Mouse (Mus musculus): ENCODE measurements around the gene Gm10490.
"Not testable (repeated sequence)": the region's sequence is repeated elsewhere in the genome, so short reads cannot be mapped to it uniquely, and the experiment has no call there.

Gm10490 gene

DNA sequence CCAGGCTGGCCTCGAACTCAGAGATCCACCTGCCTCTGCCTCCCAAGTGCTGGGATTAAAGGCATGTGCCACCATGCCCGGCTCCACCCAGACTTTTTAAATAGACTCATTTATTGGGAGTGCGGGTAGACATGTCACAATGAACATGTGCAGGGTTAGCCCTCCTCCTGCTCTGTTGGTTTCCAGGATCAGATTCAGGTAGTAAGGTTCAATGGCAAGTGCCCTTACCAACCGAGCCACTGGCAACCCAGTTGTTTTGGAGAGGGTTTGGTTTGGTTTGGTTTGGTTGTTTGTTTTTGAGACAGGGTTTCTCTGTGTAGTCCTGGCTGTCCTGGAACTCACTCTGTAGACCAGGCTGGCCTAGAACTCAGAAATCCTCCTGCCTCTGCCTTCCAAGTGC, at the start of gene Gm10490:
Gene Gm10490 (plus strand): TSS at position 301 of the 400 bp plus-strand sequence.
- not testable (repeated sequence) for DNase-seq (ENCODE audit: low spot score)

DNA sequence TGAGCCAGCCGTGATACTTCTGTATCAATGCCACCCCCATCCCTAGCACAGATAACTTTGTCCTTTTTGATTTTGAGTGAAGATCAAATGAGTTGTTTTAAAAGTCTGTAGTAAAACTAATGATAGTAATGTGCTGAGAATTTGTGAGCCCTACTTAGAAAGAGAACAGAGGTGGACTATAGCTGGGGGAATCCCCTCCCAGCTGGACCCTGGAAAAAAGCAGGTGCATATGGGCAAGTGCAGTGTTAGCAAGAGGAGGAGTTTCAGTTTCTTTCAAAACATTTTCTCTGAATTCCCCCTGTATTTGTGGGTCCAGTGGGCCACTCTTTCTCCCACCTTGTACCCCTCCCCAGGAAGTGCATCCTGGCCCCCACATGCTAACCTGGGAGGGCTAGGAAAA, 46.2 kb upstream of the Gm10490 start:
- no peak for DNase-seq (ENCODE audit: low spot score)

GRCm38 (mm10) chrX:7864551-7864950, 44.8 kb upstream of the Gm10490 start:
- DNase-seq (ENCODE audit: low spot score), result no peak

DNA sequence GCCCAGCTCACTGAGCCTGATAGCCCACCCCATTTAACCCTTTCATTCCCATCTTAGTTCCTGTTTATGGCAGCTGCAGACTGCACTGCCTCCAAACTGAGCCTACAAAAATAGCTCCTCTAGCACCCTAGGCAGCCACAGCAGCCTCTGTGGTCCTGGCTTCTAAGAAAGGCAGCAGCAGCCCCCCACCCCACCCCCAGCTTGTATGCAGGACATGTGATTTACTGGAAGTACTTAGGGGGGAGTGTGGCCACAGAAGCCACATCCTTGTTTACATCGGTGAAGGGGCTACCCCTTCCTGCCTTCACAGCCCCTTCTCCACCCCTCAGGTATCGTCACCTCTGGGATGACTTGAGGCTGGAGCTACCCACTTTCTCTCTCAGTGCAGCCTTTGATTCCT, 44.0 kb upstream of the Gm10490 start:
- DNase-seq (ENCODE audit: low spot score), result no peak

GRCm38 (mm10) chrX:7865786-7866185, 43.6 kb upstream of the Gm10490 start:
- no peak for DNase-seq (ENCODE audit: low spot score)

- DNase-seq (ENCODE audit: low spot score), result no peak
Measured at GRCm38 (mm10) chrX:7867141-7867540, 42.2 kb upstream of the Gm10490 start.

- no peak for DNase-seq (ENCODE audit: low spot score)
Measured at GRCm38 (mm10) chrX:7868506-7868905, 40.8 kb upstream of the Gm10490 start.

GRCm38 (mm10) chrX:7869826-7870225, 39.5 kb upstream of the Gm10490 start:
- no peak for DNase-seq (ENCODE audit: low spot score)

DNA sequence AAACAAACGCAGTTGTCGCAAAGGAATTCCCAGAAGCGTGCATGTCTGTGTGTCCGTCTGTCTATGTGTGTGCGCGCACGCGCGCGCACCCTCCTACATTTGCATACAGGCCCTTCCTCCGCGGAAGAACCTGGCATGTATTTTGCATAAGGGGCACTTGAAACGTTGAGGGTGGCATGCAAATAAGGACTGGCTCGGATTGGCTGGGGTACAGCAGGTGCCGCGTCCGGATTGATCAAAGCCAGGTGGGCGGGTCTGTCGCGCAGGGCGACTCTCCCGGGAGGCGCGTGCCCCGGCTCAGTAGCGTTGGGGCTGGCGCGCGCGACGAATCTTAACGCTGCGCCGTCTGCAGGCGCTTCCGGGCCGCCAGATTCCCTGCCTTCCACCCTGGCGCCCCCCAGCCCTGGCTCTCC, 31.3 kb upstream of the Gm10490 start, which contains the start of gene Pim2:
Gene Pim2 (plus strand): TSS at position 256 of the 413 bp plus-strand sequence.
- peak; percentile 87 for DNase-seq (ENCODE audit: low spot score)

DNA sequence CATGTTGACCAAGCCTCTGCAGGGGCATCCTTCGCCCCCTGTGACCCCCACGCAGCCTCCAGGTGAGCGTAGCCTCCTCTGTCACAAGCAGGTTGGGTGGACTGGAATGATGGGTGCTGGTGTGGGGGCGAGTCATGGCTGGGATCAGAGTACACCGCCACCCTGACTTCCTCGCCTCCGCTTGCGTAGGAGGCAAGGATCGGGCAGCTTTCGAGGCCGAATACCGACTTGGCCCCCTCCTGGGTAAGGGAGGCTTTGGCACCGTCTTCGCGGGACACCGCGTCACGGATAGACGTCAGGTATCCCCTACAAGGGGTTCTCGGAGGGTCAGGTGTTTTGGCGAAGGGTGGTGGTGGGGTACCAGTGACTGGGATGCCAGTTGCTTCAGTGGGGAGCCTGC, 30.8 kb upstream of the Gm10490 start:
- no peak for DNase-seq (ENCODE audit: low spot score)

DNA sequence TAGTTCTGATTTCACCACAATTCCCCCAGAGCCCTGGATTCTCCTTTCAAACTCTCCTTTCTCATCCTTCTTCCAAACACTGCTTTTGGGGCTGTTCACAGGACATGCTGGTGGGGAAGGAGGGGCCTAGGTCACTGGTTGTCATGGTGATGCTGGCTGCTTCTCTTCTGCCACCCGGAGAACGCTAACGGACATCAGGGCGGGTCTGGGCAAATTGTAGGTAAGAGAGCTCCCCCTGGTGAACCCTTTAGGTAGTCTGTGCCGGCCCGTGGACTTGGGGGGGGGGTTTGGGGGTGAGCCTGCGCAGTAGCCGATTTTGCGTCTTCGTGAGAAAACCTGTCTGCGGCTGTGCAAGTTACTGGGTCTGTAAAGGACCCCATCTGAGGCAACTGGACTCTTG, 29.5 kb upstream of the Gm10490 start:
- peak; percentile 84 for DNase-seq (ENCODE audit: low spot score)

GRCm38 (mm10) chrX:7883841-7884567, 25.3 kb upstream of the Gm10490 start, which contains the start of gene Slc35a2:
Gene Slc35a2 (plus strand): TSS chrX:7884028.
- peak; percentile 89 for DNase-seq (ENCODE audit: low spot score)

DNA sequence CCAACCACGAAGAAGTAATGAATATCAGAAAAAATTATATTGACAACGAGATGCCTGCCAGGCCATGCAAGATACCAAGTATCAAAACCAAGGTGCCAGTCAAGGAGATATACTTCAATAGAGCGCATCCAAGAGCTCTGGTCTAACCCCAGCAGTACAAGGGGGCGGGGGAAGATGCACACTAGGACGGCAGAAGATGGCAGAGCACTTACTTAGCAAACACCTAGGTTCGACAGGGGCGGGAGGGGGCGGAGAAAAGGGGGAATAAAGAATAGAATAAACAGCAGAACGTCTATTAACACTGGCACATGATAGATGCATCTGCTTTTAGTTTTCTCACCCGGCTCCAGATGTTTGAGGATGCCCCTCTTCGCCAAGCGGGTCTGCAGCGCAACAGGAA, 11.1 kb upstream of the Gm10490 start:
- DNase-seq (ENCODE audit: low spot score), result no peak

DNA sequence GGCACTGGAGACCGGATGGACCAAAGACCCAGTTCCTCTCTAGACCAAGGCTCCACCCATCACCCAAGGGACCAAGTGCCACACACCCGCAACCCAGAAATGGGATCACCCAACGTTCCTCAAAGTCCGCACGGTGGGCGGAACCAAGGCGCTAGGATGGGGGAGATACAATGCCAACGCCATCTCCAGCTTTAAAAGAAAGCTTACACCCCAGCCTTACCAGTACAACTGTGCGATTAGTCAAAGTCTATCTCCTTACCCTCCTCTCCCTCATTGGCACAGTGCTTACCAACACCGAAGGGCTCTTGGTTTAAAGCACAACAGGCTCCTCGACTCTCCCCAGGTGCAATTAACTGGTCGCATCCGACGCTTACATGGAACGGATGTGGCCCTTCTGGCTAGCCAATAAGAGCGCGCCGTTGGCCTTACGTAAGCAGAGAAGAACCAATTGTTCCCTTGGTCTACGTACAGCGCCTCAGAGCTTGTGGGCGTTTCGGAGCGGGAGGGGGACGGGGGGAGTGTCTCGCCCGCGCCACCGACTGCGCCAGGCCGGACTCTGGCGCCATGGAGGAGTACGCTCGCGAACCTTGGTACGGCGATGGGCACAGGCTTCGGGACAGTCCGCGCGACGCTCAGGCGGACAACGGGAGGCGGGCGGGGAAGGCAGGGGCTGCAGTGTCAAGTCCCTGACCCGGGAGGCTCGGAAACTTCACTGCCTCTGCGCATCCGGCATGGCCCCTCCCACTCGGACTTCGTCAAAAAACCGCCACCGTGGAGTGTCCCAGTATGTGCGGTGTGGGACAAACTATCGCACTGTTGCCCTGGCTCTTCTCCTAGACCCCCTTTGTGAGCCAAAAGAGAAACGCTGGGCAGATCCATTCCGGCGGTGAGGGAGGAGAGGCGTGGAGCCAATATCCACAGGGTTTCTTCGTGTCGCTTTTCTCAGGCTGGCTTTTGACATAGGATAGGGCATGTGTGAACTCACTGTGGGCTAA, 10.2 kb upstream of the Gm10490 start, which contains the start of the genes Pqbp1 and Timm17b:
Gene Pqbp1 (minus strand): TSS at position 390 of the 995 bp plus-strand sequence.
Gene Timm17b (plus strand): TSS at position 478 of the 995 bp plus-strand sequence.
- peak; percentile 96 for DNase-seq (ENCODE audit: low spot score)

- no peak for DNase-seq (ENCODE audit: low spot score)
Measured at GRCm38 (mm10) chrX:7904441-7904840, 4.9 kb upstream of the Gm10490 start.

- DNase-seq (ENCODE audit: low spot score), result no peak
Measured at GRCm38 (mm10) chrX:7907735-7908134, 1.6 kb upstream of the Gm10490 start, which contains the start of gene Gm10491. Gene Gm10491 (minus strand): TSS chrX:7907835.

GRCm38 (mm10) chrX:7910473-7910872, 1.1 kb downstream of the Gm10490 start:
- no peak for DNase-seq (ENCODE audit: low spot score)

DNA sequence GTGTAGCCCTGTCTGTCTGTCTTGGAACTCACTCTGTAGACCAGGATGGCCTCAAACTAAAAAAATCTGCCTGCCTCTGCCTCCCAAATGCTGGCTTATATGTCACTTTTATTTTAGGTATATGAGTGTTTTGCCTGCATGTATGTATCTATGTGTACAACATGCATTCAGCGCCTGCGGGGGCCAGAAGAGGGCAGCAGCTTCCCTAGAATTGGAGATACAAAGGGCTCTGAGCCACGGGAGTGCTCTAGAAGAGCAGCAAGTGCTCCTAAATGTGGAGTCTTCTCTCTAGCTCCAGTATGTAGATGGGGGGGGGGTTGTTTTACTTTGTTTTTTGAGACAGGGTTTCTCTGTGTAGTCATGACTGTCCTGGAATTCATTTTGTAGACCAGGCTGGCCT, 6.3 kb downstream of the Gm10490 start:
- DNase-seq (ENCODE audit: low spot score), result not testable (repeated sequence)

DNA sequence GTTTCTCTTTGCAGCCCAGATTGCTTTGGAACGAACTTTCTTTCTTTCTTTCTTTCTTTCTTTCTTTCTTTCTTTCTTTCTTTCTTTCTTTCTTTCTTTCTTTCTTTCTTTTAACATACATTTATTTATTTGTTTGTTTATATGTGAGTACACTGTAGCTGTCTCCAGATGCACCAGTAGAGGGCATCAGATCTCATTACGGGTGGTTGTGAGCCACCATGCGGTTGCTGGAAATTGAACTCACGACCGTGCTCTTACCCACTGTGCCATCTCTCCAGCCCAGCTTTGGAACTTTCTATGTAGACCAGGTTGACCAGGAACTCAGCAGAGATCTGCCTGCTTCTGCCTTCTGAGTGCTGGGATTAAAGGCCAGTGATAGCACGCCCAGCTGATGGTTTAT, 8.6 kb downstream of the Gm10490 start:
- DNase-seq (ENCODE audit: low spot score), result not testable (repeated sequence)

DNA sequence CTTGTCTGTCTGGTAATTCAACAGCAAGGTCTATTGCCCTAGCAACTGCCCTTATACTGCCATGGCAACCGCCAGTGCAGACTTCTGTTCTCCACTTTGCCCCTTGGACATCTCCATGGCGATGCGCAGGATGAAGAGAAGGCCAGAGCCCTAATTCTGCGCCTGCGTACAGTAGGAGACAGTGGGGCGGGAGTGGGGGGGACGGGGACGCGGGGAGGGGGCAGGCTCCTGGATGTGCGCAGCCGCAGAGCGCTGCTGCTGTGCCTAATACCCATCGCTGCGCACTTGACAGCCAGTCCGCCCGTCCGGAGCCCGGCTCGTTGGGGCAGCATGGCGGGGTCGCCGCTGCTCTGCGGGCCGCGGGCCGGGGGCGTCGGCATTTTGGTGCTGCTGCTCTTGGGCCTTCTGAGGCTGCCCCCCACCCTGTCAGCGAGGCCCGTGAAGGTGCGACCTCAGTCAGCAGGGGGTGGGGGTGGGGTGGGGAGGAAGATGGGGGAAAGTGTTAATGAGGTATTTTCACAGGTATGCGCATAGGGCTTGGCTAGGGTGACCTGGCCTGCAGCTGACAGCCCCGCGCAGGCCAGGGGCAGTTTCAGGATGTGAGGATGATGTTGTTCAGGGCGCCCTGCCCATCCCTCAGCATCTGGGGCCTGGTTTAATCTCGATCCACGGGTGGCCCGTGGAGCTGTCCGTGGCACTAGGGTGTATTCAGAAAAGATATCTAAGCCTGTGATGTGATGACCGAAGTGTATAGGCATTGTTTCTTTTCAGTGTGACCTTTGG, 10.4 kb downstream of the Gm10490 start, which contains the start of gene Pcsk1n:
Gene Pcsk1n (plus strand): TSS at position 222 of the 783 bp plus-strand sequence.
- DNase-seq (ENCODE audit: low spot score), result peak; percentile 56

DNA sequence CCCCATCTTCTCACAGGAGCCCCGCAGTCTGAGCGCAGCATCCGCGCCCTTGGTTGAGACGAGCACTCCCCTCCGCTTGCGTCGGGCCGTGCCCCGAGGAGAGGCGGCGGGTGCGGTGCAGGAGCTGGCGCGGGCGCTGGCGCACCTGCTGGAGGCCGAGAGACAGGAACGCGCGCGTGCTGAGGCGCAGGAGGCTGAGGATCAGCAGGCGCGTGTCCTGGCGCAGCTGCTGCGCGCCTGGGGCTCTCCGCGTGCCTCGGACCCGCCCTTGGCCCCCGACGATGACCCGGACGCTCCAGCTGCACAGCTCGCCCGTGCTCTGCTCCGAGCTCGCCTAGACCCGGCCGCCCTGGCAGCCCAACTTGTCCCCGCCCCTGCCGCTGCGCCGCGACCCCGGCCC, 12.7 kb downstream of the Gm10490 start:
- peak; percentile 33 for DNase-seq (ENCODE audit: low spot score)

DNA sequence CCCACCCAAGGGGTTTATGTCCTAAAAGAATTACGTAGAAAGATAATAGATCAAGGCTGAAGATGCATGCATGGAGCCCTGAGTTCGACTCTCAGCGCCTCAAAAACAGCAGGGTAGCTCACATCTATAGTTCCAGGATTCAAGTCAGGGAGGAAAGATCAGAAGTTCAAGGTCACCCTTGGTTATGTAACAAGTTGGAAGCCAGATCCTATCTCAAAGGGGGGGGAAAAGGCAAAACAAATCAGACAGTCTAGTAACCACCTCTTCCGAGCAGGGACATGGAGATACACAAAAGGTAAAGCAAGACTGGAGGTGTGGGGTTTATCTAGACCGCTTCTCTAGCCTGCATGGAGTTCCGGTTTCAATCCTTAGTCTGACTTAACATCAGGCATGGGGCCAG, 16.9 kb downstream of the Gm10490 start:
- DNase-seq (ENCODE audit: low spot score), result no peak

Measured in embryo, embryonic 10 days (tissue).